Mouse (Mus musculus): ENCODE data around the gene Gm5039.
"Not testable (repeated sequence)": the region's sequence is repeated elsewhere in the genome, so short reads cannot be mapped to it uniquely, and the experiment has no call there.

The Gm5039 gene

GRCm38 (mm10) chr12:88323926-88324325 is at the start of gene Gm5039:
Gm5039 (minus strand) TSS chr12:88324026.
- DNase-seq = not testable (repeated sequence)

- no peak for DNase-seq
Observed at GRCm38 (mm10) chr12:88372018-88372417, 48.2 kb upstream of the Gm5039 start.

DNA sequence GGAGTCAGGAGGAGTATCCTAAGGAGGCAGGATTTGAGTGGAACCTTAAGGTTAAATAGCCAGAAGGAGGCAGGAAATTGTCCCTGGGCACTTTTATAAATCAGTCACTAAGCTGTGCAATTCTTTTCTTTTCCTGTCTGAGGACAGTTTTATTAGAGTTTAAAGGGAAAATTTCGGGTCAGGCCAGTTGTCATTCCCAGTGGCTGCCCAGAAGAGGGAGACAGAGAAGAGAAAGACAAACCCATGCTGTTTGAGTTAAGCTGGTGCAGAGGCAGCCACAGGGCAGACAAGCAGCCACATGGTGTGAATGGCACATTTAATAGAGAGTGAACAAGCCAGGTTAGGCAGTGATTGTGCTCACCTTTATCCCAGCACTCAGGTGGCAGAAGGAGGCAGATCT is 46.5 kb upstream of the Gm5039 start:
- not testable (repeated sequence) for DNase-seq

GRCm38 (mm10) chr12:88369690-88370089 is 45.9 kb upstream of the Gm5039 start:
- not testable (repeated sequence) for DNase-seq

DNA sequence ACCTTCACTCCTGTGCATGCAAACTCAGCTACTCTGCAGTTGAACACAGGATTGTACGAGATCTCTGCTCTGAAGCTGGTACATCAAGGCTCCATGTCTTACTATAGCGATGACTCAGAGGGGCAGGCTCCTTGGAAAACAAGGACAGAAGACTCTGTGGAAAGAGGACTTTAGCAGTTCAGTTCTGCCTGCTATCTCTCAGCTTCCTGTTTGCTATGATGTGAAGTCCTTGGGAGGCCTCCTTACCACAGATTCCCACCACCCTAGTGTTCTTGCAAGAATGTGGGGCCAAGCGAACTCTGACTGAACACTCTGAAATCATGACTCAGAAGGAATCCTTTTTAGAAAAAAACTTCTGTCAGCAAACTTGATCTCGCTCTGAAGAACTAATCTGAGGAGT is 44.8 kb upstream of the Gm5039 start:
- DNase-seq = no peak

GRCm38 (mm10) chr12:88367673-88368072 is 43.8 kb upstream of the Gm5039 start:
- no peak for DNase-seq

- DNase-seq = no peak
Observed at GRCm38 (mm10) chr12:88361120-88361445, 37.3 kb upstream of the Gm5039 start.

- DNase-seq = peak; percentile 92 to 94
Observed at GRCm38 (mm10) chr12:88360441-88361119, 36.8 kb upstream of the Gm5039 start, which contains the start of gene Adck1. Adck1 (plus strand) TSS chr12:88360554.

GRCm38 (mm10) chr12:88354182-88354702 is 30.4 kb upstream of the Gm5039 start:
- peak in 1 of 2 experiments; percentile 11 for DNase-seq

GRCm38 (mm10) chr12:88341286-88341685 is 17.5 kb upstream of the Gm5039 start:
- not testable (repeated sequence) for DNase-seq

DNA sequence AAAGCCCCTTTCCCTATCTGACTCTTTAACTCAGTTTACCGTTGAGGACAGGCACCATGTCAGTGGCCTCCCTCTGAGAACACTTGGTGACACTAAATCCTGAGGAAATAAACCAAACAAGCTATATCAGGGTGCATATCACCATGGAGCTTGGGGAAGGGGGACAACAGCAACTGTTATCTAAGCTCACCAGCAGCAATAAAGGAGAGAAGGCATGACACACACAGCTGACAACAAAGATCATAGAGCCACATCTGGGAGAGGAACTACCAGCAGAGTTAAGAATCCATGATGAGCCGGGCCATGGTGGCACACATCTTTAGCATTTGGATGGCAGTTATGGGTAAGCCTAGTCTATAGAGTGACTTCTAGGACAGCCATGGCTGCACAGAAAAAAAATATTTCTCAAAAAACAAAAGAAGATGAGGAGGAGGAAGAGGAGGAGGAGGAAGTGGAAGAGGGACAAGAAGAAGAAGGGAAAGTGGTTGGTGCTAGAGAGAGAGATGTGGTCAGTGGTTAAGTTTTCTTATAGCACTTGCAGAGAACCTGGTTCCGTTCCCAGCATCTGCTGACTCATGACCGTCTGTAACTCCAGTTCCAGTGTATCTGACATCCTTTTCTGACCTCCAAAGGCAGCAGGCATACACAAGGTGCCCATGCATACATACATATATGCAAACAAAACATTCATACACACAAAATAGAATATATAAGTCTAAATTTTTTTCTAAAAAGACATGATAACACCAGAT is 13.0 kb upstream of the Gm5039 start:
- not testable (repeated sequence) for DNase-seq

- DNase-seq = no peak
Observed at GRCm38 (mm10) chr12:88314556-88314955, 9.3 kb downstream of the Gm5039 start.

DNA sequence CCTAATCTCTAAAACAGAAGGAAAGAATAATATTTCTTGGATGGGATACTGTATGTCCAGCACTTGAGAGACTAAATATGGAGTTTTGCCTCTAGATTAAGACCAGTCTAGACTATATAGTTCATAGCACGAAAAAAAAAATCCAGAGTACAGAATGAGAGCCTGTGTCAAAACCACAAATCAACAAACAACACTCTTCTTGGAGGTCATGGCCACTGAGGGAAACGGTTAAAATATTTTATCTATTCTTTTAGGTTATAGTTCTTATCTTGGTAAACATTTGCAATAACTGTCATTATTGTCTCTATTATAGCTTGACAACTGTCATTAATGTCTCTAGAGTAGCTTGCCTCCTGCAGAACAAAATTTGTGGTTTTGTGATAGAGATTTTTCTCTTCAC is 26.7 kb downstream of the Gm5039 start:
- DNase-seq = not testable (repeated sequence)

GRCm38 (mm10) chr12:88293082-88293481 is 30.7 kb downstream of the Gm5039 start:
- DNase-seq = not testable (repeated sequence)

DNA sequence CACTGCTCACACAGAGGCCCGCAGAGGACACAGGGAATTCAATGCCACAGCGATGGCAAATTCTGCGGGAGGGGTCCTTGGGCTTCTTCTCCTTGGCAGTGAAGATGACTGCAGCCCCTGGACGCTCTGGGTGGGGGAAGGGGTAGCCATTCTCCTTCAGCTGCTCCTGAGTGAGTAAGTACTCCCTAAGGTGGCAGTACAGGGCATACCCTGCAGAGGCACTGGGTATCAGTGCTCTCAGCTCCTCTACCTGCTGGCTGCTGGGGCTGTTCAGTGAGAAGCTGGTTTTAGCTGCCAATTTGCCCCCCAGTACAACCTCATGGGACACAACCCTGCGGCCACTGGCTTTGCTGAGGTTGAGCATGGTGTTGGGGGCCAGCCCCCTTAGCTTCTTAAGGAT is 38.6 kb downstream of the Gm5039 start:
- DNase-seq = not testable (repeated sequence)

- DNase-seq = not testable (repeated sequence)
Observed at GRCm38 (mm10) chr12:88274400-88274799, 49.4 kb downstream of the Gm5039 start, which contains the start of gene Gm5662. Gm5662 (minus strand) TSS chr12:88274500.
